Mouse (Mus musculus) left cerebral cortex, adult 18-20 months (tissue): Measurements from ENCODE around the gene Btg2. TPM values are rescaled to one million over a fixed set of nuclear protein-coding genes. Genes with fewer than 3 reads are reported as not detected.

Experiments used
- DNase-seq, 2 experiments: peaks; one replicate each; pipeline ENCODE4 v3.0.0; 2021 to 2022; ENCODE audit warnings: low spot score in 2 of 2, mixed read lengths in 1 of 2
- total RNA-seq, 2 experiments: library from RNA; stranded (reverse); gene quantifications; 2 replicates each; pipeline ENCODE4 v1.2.3; 2021

The Btg2 gene
- total RNA-seq, 2 experiments from 2014 or later = 18.7 to 22.2 TPM

- no peak for DNase-seq
Observed at GRCm38 (mm10) chr1:134079477-134080163, 700 bp upstream of the Btg2 start.

GRCm38 (mm10) chr1:134078061-134078795 is 692 bp downstream of the Btg2 start:
- DNase-seq = peak in 1 of 2 experiments; percentile 41

- DNase-seq = no peak
Observed at GRCm38 (mm10) chr1:134077389-134078060, 1.4 kb downstream of the Btg2 start.

GRCm38 (mm10) chr1:134076789-134077188 is 2.1 kb downstream of the Btg2 start:
- no peak for DNase-seq

- DNase-seq = no peak
Observed at GRCm38 (mm10) chr1:134075532-134075931, 3.4 kb downstream of the Btg2 start.

GRCm38 (mm10) chr1:134074606-134075005 is 4.3 kb downstream of the Btg2 start:
- no peak for DNase-seq

- no peak for DNase-seq
Observed at GRCm38 (mm10) chr1:134074184-134074583, 4.7 kb downstream of the Btg2 start.

GRCm38 (mm10) chr1:134073658-134074057 is 5.3 kb downstream of the Btg2 start:
- no peak for DNase-seq

- DNase-seq = no peak
Observed at GRCm38 (mm10) chr1:134073061-134073564, 5.8 kb downstream of the Btg2 start.

- DNase-seq = no peak
Observed at GRCm38 (mm10) chr1:134071411-134072018, 7.4 kb downstream of the Btg2 start.

- DNase-seq = no peak
Observed at GRCm38 (mm10) chr1:134070099-134070669, 8.7 kb downstream of the Btg2 start.

GRCm38 (mm10) chr1:134067143-134067619 is 11.7 kb downstream of the Btg2 start:
- no peak for DNase-seq

GRCm38 (mm10) chr1:134066554-134066953 is 12.4 kb downstream of the Btg2 start:
- DNase-seq = no peak

GRCm38 (mm10) chr1:134065241-134065809 is 13.6 kb downstream of the Btg2 start:
- no peak for DNase-seq

GRCm38 (mm10) chr1:134064296-134064831 is 14.6 kb downstream of the Btg2 start:
- no peak for DNase-seq

- no peak for DNase-seq
Observed at GRCm38 (mm10) chr1:134063773-134064125, 15.2 kb downstream of the Btg2 start.

GRCm38 (mm10) chr1:134063086-134063772 is 15.7 kb downstream of the Btg2 start:
- peak; percentile 38 to 52 for DNase-seq

- no peak for DNase-seq
Observed at GRCm38 (mm10) chr1:134062411-134063085, 16.4 kb downstream of the Btg2 start.

- no peak for DNase-seq
Observed at GRCm38 (mm10) chr1:134061915-134062314, 17.0 kb downstream of the Btg2 start.
